Comparison of ENCODE assay signal across 8 mouse cellular contexts in genomic region chr9:100546594-100546910, GRCm38 (mm10). TPM values are rescaled to one million over a fixed set of nuclear protein-coding genes. Genes with fewer than 3 reads are reported as not detected.
A peak's percentile ranks its signal among the peaks of the same experiment; 100 is the strongest.
DNase-seq lines count a peak whose midpoint lies in the region; ATAC-seq and TF ChIP-seq lines count a peak whose summit lies in the region.

No protein-coding gene starts in this region.

- peak overlapping the region; percentile 79 for H3K4me2 ChIP-seq in lung, embryonic 14.5 days
- H3K4me2 ChIP-seq in hindbrain, embryonic 15.5 days, result peak overlapping the region; percentile 82

- TF ChIP-seq CTCF in lung, embryonic 14.5 days (IDR thresholded peaks at IDR 0.05; ENCODE audit: low read depth), result no peak

- H3K4me3 ChIP-seq in lung, embryonic 14.5 days (ENCODE audit: low read depth, low read length), result peak overlapping the region; percentile 97
- H3K4me3 ChIP-seq in hindbrain, embryonic 15.5 days, result peak overlapping the region; percentile 89

- H3K4me1 ChIP-seq in lung, embryonic 14.5 days (ENCODE audit: insufficient read depth), result no peaks in the 10 kb centered on the region
- peaks cover 23% of the 10 kb centered on the region for H3K4me1 ChIP-seq in hindbrain, embryonic 15.5 days (replicated peaks)

- H3K36me3 ChIP-seq in lung, embryonic 14.5 days (ENCODE audit: insufficient read depth), result no peaks in the 10 kb centered on the region
- peaks cover 16% of the 10 kb centered on the region for H3K36me3 ChIP-seq in hindbrain, embryonic 15.5 days

- 9% methylated on average over 9 of the region's 9 CpGs for WGBS in lung, embryonic 14.5 days
- 12% methylated on average over 9 of the region's 9 CpGs for WGBS in hindbrain, embryonic 15.5 days

- H3K9me3 ChIP-seq in lung, embryonic 14.5 days (ENCODE audit: low read depth, low read length), result peaks cover 6% of the 10 kb centered on the region; the same call in 1 of the 2 replicates
- H3K9me3 ChIP-seq in hindbrain, embryonic 15.5 days, result peaks cover 5% of the 10 kb centered on the region; the same call in 1 of the 2 replicates

- H3K27me3 ChIP-seq in lung, embryonic 14.5 days (ENCODE audit: insufficient read depth, low read length), result no peaks in the 10 kb centered on the region
- no peaks in the 10 kb centered on the region for H3K27me3 ChIP-seq in hindbrain, embryonic 15.5 days

- ATAC-seq in lung, embryonic 14.5 days (ENCODE audit: insufficient read depth), result peak; percentile 26; the same call in 1 of the 2 replicates
- peak; percentile 20 for ATAC-seq in hindbrain, embryonic 15.5 days (ENCODE audit: low FRiP score, low read depth)

- peak overlapping the region; percentile 85 for H3K9ac ChIP-seq in lung, embryonic 14.5 days
- peak overlapping the region; percentile 66 for H3K9ac ChIP-seq in hindbrain, embryonic 15.5 days

- DNase-seq in adrenal gland, postnatal 10 days, result peak; percentile 46
- no peak for DNase-seq in adrenal gland, adult 8-10 months
- no peak for DNase-seq in lung, embryonic 14.5 days
- DNase-seq in lung, postnatal 10 days, result no peak
- DNase-seq in mesoderm, embryonic 11.5 days (ENCODE audit: low read depth, low spot score), result peak; percentile 21
- no peak for DNase-seq in layer of hippocampus, postnatal 36 days
- no peak for DNase-seq in spleen, postnatal 14 days (ENCODE audit: low spot score in 2 of 2)

- peak overlapping the region; percentile 90 for H3K27ac ChIP-seq in lung, embryonic 14.5 days (ENCODE audit: low read depth)
- H3K27ac ChIP-seq in hindbrain, embryonic 15.5 days (replicated peaks), result peak overlapping the region; percentile 95

RNA-seq across cellular contexts. Expression of gene Nck1, which starts 0.6 kb away (rescaled TPM):
- 10 to 100 TPM; 52.4 to 57.3 TPM for total RNA-seq in adrenal gland, postnatal 10 days (2021)
- total RNA-seq in adrenal gland, adult 8-10 months (2022), result 10 to 100 TPM; 46.4 to 53.8 (median 49.6) TPM
- polyA plus RNA-seq in lung, embryonic 14.5 days (2014; fragmentation: Nextera tagmentation; extraction: Ambion mirVana), result 71.3 and 77.8 TPM in 2 replicates
- polyA plus RNA-seq in hindbrain, embryonic 15.5 days (2015; fragmentation: Nextera tagmentation; extraction: Ambion mirVana), result 55.9 and 58.6 TPM in 2 replicates
- 10 to 100 TPM; 36.7 to 36.9 TPM for total RNA-seq in layer of hippocampus, postnatal 36 days (2021)

RNA-seq across cellular contexts. Expression of gene Slc35g2, which starts 24.3 kb away (rescaled TPM):
- total RNA-seq in adrenal gland, postnatal 10 days (2021), result 1 to 10 TPM; 5.9 to 7.6 TPM
- total RNA-seq in adrenal gland, adult 8-10 months (2022), result 10 to 100 TPM in 2 of 4 experiments, 1 to 10 TPM in 2; 9.2 to 15.4 (median 10.6) TPM
- 7.5 and 8.0 TPM in 2 replicates for polyA plus RNA-seq in lung, embryonic 14.5 days (2014; fragmentation: Nextera tagmentation; extraction: Ambion mirVana)
- polyA plus RNA-seq in hindbrain, embryonic 15.5 days (2015; fragmentation: Nextera tagmentation; extraction: Ambion mirVana), result 21.9 and 24.3 TPM in 2 replicates
- total RNA-seq in layer of hippocampus, postnatal 36 days (2021), result 10 to 100 TPM; 17.6 to 19.8 TPM

RNA-seq across cellular contexts. Expression of gene Stag1, which starts 51.0 kb away (rescaled TPM):
- total RNA-seq in adrenal gland, postnatal 10 days (2021), result 10 to 100 TPM; 41.4 to 47.9 TPM
- total RNA-seq in adrenal gland, adult 8-10 months (2022), result 10 to 100 TPM; 34.0 to 46.9 (median 36.2) TPM
- polyA plus RNA-seq in lung, embryonic 14.5 days (2014; fragmentation: Nextera tagmentation; extraction: Ambion mirVana), result 48.4 and 57.5 TPM in 2 replicates
- 28.9 and 30.9 TPM in 2 replicates for polyA plus RNA-seq in hindbrain, embryonic 15.5 days (2015; fragmentation: Nextera tagmentation; extraction: Ambion mirVana)
- total RNA-seq in layer of hippocampus, postnatal 36 days (2021), result 10 to 100 TPM; 56.8 to 67.8 TPM

RNA-seq across cellular contexts. Expression of gene Il20rb, which starts 60.0 kb away (rescaled TPM):
- 1 to 10 TPM; 1.5 to 2.9 TPM for total RNA-seq in adrenal gland, postnatal 10 days (2021)
- total RNA-seq in adrenal gland, adult 8-10 months (2022), result 1 to 10 TPM in 3 of 4 experiments, under 1 TPM in 1; 0.87 to 1.4 (median 1.0) TPM
- 1.6 and 2.2 TPM in 2 replicates for polyA plus RNA-seq in lung, embryonic 14.5 days (2014; fragmentation: Nextera tagmentation; extraction: Ambion mirVana)
- 0.75 and 0.84 TPM in 2 replicates for polyA plus RNA-seq in hindbrain, embryonic 15.5 days (2015; fragmentation: Nextera tagmentation; extraction: Ambion mirVana)
- 1 to 10 TPM; 4.4 to 6.3 TPM for total RNA-seq in layer of hippocampus, postnatal 36 days (2021)

Comparison
In these comparisons a context has a peak if more than half of its experiments do, and no peak if none do; other contexts are left out.
1. DNase-seq: peak in adrenal gland, postnatal 10 days (single experiment) and mesoderm, embryonic 11.5 days (single experiment); none in adrenal gland, adult 8-10 months (single experiment), lung, embryonic 14.5 days (single experiment), lung, postnatal 10 days (single experiment), layer of hippocampus, postnatal 36 days (0 of 2) and spleen, postnatal 14 days (0 of 2).